Mouse (Mus musculus): ENCODE measurements around the gene Ttn.

GRCm38 (mm10) chr2:76929718-76930117 is 52.6 kb downstream of the Ttn start:
- no peak for TF ChIP-seq TAL1 (IDR thresholded peaks at IDR 0.05; ENCODE audit: low read length)
- no peak for TF ChIP-seq GATA1 (IDR thresholded peaks at IDR 0.05; ENCODE audit: low read length)
